Mouse (Mus musculus): Measurements from ENCODE around the gene Syngap1.

DNA sequence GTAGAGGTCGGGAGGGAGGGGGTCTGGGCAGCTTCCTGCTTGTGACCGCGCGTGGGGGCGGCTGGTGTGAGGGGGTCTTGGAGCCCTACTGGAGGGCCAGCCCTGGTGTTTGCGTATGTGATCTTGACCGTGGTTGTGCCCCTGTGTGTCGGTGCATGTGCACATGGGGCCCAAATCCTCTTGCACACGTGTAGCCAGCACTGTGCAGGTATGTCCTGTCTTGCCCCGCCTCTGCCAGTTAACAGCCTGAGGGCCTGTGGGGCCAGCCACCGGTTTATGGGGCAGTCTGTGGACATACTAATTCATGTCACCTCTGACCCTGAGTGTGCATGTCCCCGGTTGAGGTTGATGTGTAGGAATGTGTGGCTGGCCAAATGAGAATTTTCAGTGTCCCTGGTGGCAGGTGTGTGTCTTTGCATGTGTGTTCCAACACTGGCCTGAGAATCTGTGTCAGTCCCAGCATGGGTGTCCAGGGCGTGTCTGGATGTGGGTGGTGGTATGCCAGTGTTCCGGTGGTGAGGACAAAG lies 8.1 kb downstream of the Syngap1 start:
- no peak for TF ChIP-seq GATA1 (IDR thresholded peaks at IDR 0.05; ENCODE audit: low read length)
- no peak for TF ChIP-seq TAL1 (IDR thresholded peaks at IDR 0.05; ENCODE audit: low read length)

Measured in erythroblast, embryonic 14.5 days (primary cell).